Mouse (Mus musculus): ENCODE data around the gene Mindy4b-ps. TPM values are rescaled to one million over a fixed set of nuclear protein-coding genes. Genes with fewer than 3 reads are reported as not detected.

Mindy4b-ps gene
- polyA plus RNA-seq, 2 experiments from 2014 or later: not detected

DNA sequence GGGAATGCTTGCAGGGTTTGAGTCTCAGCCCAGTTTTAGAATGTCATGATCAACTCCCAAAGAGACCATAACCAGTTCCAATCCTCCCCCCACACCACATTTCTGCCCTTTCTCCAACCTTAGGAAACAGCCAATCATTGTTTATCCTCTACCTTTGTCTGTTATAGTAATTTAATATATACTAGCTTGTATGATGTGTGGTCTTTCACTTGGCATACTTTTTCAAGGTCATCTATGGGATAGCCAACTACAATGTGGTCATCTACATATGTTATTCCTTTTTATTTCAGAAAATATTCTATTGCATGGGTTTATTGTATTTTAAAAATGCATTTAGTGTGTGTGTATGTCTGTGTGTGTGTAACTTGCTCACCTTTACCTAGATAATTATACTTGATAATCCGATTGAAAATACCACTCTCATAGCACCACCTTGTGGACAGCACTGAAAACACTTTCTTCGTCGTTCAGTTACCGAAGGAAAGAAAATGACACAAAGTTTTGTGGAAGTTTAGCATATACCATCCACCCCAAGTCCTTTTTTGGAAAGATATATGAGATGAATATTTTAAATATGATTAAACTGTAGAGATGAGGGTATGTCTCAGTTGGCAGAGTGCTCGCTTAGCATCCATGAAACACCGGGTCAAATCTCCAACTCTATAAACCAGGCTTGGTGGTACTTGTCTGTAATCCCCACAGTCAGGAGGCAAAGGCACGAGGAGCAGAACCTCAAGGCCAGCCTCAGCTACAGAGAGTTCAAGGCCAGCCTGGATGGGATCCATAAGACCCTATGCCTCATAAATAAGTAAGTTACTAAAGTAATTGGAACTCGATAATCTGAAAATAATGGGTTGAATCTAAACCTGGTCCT is 37.7 kb downstream of the Mindy4b-ps start:
- ATAC-seq: peak; percentile 45

DNA sequence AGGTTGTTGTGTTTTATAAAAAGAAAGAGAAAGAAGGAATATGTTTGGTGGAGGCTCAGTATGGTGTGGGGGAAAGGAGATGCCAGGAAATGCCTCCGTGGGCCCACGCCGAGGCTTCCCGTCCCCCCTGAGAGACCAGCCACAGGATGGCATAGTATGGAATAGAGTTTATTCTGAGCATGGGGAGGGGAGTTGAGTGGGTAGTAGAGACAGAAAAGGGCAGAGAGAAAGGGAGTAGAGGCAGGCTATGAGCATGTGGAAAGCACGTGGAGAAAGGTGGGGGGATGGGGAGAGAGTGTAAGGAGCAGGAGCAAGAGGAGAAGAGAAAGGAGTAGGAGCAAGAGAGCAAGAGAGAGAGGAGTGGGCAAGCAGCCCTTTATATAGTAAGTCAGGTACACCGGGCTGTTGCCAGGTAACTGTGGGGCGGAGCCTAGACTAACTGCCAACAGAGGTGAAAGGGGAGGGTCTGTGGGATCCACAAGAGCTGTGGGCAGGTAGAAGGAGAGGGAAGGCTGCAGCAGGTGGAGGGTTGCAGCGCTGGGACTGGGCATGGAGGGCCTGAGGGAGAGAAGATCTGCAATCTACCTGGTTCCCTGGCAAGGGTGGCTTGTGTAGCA is 38.4 kb downstream of the Mindy4b-ps start:
- ATAC-seq: no peak

DNA sequence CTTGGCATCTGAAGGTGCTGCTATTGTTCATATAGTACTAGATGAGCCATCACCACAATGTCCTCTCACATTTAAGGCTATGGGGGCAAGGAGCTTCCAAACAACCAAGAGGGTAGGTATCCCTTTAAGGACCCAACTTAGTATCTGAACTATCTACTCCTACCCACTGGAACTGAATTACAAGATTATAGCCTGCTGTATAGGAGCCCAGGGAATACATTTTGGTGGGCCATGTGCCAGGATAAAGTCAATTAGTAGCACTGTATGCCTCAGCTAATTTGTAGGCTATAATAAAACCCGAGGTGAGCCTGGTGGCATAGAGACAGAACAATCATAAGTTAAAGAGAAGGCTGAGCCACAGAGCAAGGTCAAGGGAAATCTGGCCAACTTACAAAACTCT is 65.7 kb downstream of the Mindy4b-ps start:
- no peak for ATAC-seq

DNA sequence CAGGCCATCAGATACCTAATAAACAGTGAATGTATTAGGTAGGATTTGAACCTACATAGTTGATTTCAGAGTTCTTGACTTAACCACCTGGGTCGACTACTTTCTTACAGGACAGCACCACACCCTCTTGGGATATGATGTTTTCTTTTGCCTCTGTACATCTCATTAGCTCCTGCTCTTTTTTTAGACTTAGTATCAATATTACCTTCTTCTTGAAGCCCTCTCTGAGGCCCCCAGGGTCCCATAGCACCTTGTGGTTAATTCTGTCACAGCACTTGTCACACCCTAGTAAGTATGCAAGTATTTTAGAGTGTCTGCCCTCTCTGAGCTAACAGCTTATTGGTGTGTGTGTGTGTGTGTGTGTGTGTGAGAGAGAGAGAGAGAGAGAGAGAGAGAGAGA is 66.3 kb downstream of the Mindy4b-ps start:
- no peak for ATAC-seq

- no peak for ATAC-seq
Observed at GRCm38 (mm10) chr3:58754361-58754760, 67.8 kb downstream of the Mindy4b-ps start.

- no peak for ATAC-seq
Observed at GRCm38 (mm10) chr3:58751818-58752620, 70.1 kb downstream of the Mindy4b-ps start.

GRCm38 (mm10) chr3:58748724-58749123 is 73.4 kb downstream of the Mindy4b-ps start:
- ATAC-seq: no peak

DNA sequence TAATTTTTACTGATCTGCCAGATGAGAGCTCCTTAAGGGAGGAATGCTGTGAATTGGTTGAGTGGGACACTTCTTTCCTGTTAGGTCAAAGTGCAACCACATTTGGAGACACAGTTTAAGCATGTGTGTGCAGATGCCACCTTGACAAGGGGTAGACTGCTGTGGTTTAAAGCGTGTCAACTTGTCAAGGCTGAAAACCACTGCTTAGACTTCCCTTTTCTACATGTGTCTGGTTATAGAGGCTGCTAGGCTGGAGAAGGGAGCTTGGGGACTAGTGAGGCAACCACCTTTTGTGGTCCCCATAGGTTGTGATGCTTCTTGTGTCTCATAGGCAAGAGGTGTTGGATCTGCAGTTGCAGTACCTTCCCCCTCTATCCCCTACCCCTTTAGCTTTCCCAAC is 74.2 kb downstream of the Mindy4b-ps start:
- no peak for ATAC-seq

DNA sequence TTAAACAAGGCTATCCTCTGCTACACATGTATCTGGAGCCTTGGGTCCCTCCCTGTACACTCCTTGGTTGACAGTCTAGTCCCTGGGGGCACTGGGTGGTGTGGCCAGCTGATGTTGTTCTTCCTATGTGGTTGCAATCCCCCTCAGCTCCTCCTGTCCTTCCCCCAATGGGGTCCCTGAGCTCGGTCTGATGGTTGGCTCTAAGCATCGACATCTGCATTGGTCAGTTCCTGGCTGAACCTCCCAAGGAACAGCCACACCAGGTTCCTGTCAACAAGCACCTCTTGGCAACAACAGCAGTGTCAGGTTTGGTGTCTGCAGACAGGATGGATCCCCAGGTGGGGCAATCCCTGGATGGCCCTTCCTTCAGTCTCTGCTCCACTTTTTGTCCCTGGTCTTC is 82.6 kb downstream of the Mindy4b-ps start:
- ATAC-seq: no peak

Other genes starting within 250 kb of the Mindy4b-ps start
- 10 to 100 TPM; 19.7 to 30.3 TPM for gene Selenot, start 245.7 kb downstream of the Mindy4b-ps start, polyA plus RNA-seq (2017; shearing (Covaris generic))
- gene Erich6, start 185.1 kb downstream of the Mindy4b-ps start, polyA plus RNA-seq (2017; shearing (Covaris generic)): not detected
- gene Siah2, start 129.9 kb downstream of the Mindy4b-ps start, polyA plus RNA-seq (2017; shearing (Covaris generic)): 1 to 10 TPM; 2.8 to 3.0 TPM
- not detected for gene Clrn1, start 63.0 kb upstream of the Mindy4b-ps start, polyA plus RNA-seq (2017; shearing (Covaris generic))
- under 1 TPM; 0.50 to 0.61 TPM for gene Med12l, start 183.5 kb upstream of the Mindy4b-ps start, polyA plus RNA-seq (2017; shearing (Covaris generic))